Mouse (Mus musculus) intestine, postnatal 0 days (tissue): Measurements from ENCODE around the gene Adcy5. TPM values are rescaled to one million over a fixed set of nuclear protein-coding genes. Genes with fewer than 3 reads are reported as not detected.
A peak's percentile ranks its signal among the peaks of the same experiment; 100 is the strongest.

ENCODE experiments used
- ATAC-seq: fragments of 200-750 bp; cut with Nextera tagmentation; 2 replicates; pipeline ENCODE4 v1.8.0; 2017; ENCODE audit warnings: mild to moderate bottlenecking, moderate TSS enrichment, moderate library complexity
- H3K27ac ChIP-seq: fragments of 300-500 bp; sonication (generic); 2 replicates; pipeline ENCODE4 v1.5.1; 2014; ENCODE audit warnings: mild to moderate bottlenecking, low read depth, low read length, moderate library complexity
- H3K27me3 ChIP-seq: fragments of 300-500 bp; sonication (generic); replicated peaks from 2 replicates; pipeline ENCODE4 v1.6.1; 2014; ENCODE audit warnings: low read length, mixed read lengths; ENCODE audit not compliant: control insufficient read depth, insufficient read depth
- H3K36me3 ChIP-seq: fragments of 300-500 bp; sonication (generic); 2 replicates; pipeline ENCODE4 v1.6.1; 2014; ENCODE audit warnings: mild to moderate bottlenecking, moderate library complexity; ENCODE audit not compliant: control insufficient read depth, insufficient read depth
- H3K4me1 ChIP-seq: fragments of 300-500 bp; sonication (generic); replicated peaks from 2 replicates; pipeline ENCODE4 v1.6.1; 2014; ENCODE audit warnings: antibody characterized with exemption, low read length, mixed read lengths; ENCODE audit not compliant: control insufficient read depth, insufficient read depth
- H3K4me2 ChIP-seq: fragments of 300-500 bp; sonication (generic); replicated peaks from 2 replicates; pipeline ENCODE4 v1.6.1; 2014; ENCODE audit warnings: low read depth, mild to moderate bottlenecking, moderate library complexity
- H3K4me3 ChIP-seq: fragments of 300-500 bp; sonication (generic); 2 replicates; pipeline ENCODE4 v1.5.1; 2014; ENCODE audit warnings: low read depth, low read length
- H3K9ac ChIP-seq: fragments of 300-500 bp; sonication (generic); 2 replicates; pipeline ENCODE4 v1.6.1; 2014; ENCODE audit warnings: mild to moderate bottlenecking, low read depth, low read length
- H3K9me3 ChIP-seq: fragments of 300-500 bp; sonication (generic); 2 replicates; pipeline ENCODE4 v1.6.1; 2016; ENCODE audit warnings: mixed run types; ENCODE audit not compliant: control insufficient read depth
- CTCF ChIP-seq: sonication (generic); IDR thresholded peaks from 2 replicates; pipeline ENCODE4 v1.5.1; 2016; ENCODE audit warnings: low read depth, mild to moderate bottlenecking, control low read depth, antibody characterized with exemption, moderate library complexity
- WGBS: fragments of 180-500 bp; shearing (Covaris S2); extraction: QIAGEN DNeasy Blood & Tissue Kit; methylation state at CpG from one replicate; pipeline ENCODE4 v1.1.7; 2014; 5-methylcytosine and 5-hydroxymethylcytosine counted together
- polyA plus RNA-seq: library from polyadenylated mRNA; unstranded; fragments of >200 nt; fragmentation: Nextera tagmentation; extraction: Ambion mirVana; gene quantifications from 2 replicates; pipeline ENCODE4 v1.2.1, GENCODE M21; 2015

Adcy5 gene
- polyA plus RNA-seq, 1 experiment from 2014 or later = 1.8 TPM

GRCm38 (mm10) chr16:35251690-35252089 is 97.0 kb downstream of the Adcy5 start:
- Histone ChIP-seq H3K9me3 (no peaks in the 10 kb centered on the region), H3K27me3 (no peaks in the 10 kb centered on the region), H3K27ac (no peak overlapping the region), H3K4me2 (no peak overlapping the region), H3K4me3 (no peak overlapping the region), H3K4me1 (no peaks in the 10 kb centered on the region), H3K36me3 (no peaks in the 10 kb centered on the region), H3K9ac (no peak overlapping the region)
- 69% methylated on average over 6 of the region's 6 CpGs for WGBS
- TF ChIP-seq CTCF = no peak
- ATAC-seq = no peak

- no peak overlapping the region for H3K4me2 ChIP-seq
- no peaks in the 10 kb centered on the region for H3K36me3 ChIP-seq
- no peaks in the 10 kb centered on the region for H3K4me1 ChIP-seq
- no peaks in the 10 kb centered on the region for H3K9me3 ChIP-seq
- no peak overlapping the region for H3K27ac ChIP-seq
- no peak for ATAC-seq
- H3K9ac ChIP-seq = no peak overlapping the region
- 71% methylated on average over 6 of the region's 6 CpGs for WGBS
- no peak overlapping the region for H3K4me3 ChIP-seq
- TF ChIP-seq CTCF = no peak
- no peaks in the 10 kb centered on the region for H3K27me3 ChIP-seq
These were observed 98.3 kb downstream of the Adcy5 start for GRCm38 (mm10) chr16:35252967-35253366.

- Histone ChIP-seq H3K27me3 (no peaks in the 10 kb centered on the region), H3K9ac (no peak overlapping the region), H3K4me2 (no peak overlapping the region), H3K27ac (no peak overlapping the region), H3K36me3 (no peaks in the 10 kb centered on the region), H3K9me3 (no peaks in the 10 kb centered on the region), H3K4me3 (no peak overlapping the region), H3K4me1 (no peaks in the 10 kb centered on the region)
- 65% methylated on average over 11 of the region's 11 CpGs for WGBS
- no peak for TF ChIP-seq CTCF
- ATAC-seq = no peak
These were observed 101.3 kb downstream of the Adcy5 start for GRCm38 (mm10) chr16:35255981-35256380.

- Histone ChIP-seq H3K36me3 (no peaks in the 10 kb centered on the region), H3K9ac (no peak overlapping the region), H3K27me3 (no peaks in the 10 kb centered on the region), H3K4me2 (no peak overlapping the region), H3K4me1 (no peaks in the 10 kb centered on the region), H3K27ac (no peak overlapping the region), H3K4me3 (no peak overlapping the region), H3K9me3 (no peaks in the 10 kb centered on the region)
- WGBS = 39% methylated on average over 10 of the region's 10 CpGs
- ATAC-seq = peak; percentile 43; the same call in 1 of the 2 replicates
- peak; percentile 94 for TF ChIP-seq CTCF
These were observed 115.8 kb downstream of the Adcy5 start for GRCm38 (mm10) chr16:35270353-35270934.

GRCm38 (mm10) chr16:35270945-35271344 is 116.3 kb downstream of the Adcy5 start:
- Histone ChIP-seq H3K4me2 (no peak overlapping the region), H3K36me3 (no peaks in the 10 kb centered on the region), H3K4me3 (no peak overlapping the region), H3K4me1 (no peaks in the 10 kb centered on the region), H3K27ac (no peak overlapping the region), H3K9me3 (no peaks in the 10 kb centered on the region), H3K27me3 (no peaks in the 10 kb centered on the region), H3K9ac (no peak overlapping the region)
- no peak for ATAC-seq
- 75% methylated on average over 6 of the region's 6 CpGs for WGBS
- no peak for TF ChIP-seq CTCF

GRCm38 (mm10) chr16:35271572-35271971 is 116.9 kb downstream of the Adcy5 start:
- WGBS = 42% methylated on average over 4 of the region's 4 CpGs
- peak; percentile 52 for TF ChIP-seq CTCF
- H3K4me1 ChIP-seq = no peaks in the 10 kb centered on the region
- no peak overlapping the region for H3K9ac ChIP-seq
- no peak overlapping the region for H3K4me3 ChIP-seq
- no peak for ATAC-seq
- H3K27ac ChIP-seq = no peak overlapping the region
- no peaks in the 10 kb centered on the region for H3K36me3 ChIP-seq
- no peak overlapping the region for H3K4me2 ChIP-seq
- no peaks in the 10 kb centered on the region for H3K9me3 ChIP-seq
- no peaks in the 10 kb centered on the region for H3K27me3 ChIP-seq

- no peaks in the 10 kb centered on the region for H3K4me1 ChIP-seq
- TF ChIP-seq CTCF = peak; percentile 53
- H3K4me3 ChIP-seq = no peak overlapping the region
- H3K27me3 ChIP-seq = no peaks in the 10 kb centered on the region
- 72% methylated on average over 4 of the region's 4 CpGs for WGBS
- no peak overlapping the region for H3K4me2 ChIP-seq
- H3K27ac ChIP-seq = no peak overlapping the region
- H3K9ac ChIP-seq = no peak overlapping the region
- H3K9me3 ChIP-seq = no peaks in the 10 kb centered on the region
- H3K36me3 ChIP-seq = no peaks in the 10 kb centered on the region
- ATAC-seq = no peak
These were observed 117.7 kb downstream of the Adcy5 start for GRCm38 (mm10) chr16:35272417-35272816.
